Comparison of ENCODE assay signal across 24 mouse cellular contexts in the genomic region with DNA sequence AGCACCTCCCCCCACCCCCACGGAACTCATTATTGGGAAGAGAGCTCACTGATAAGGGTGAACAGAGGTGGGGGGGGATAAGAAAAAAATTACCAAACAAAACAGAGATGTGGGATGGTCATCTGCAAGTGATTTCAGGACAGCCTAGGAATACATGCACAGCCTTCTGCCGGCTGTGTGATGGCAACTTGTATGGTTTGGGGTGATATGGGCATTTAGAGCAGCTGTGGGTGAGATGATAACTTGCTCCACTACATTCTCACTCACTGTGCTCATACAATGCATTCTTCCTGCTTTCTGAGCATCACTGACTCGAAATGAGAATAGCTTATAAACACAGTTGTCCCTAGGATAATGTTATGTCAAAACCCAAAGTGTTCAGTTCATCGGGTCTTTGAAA.
DNase-seq lines count a peak whose midpoint lies in the region; ATAC-seq and TF ChIP-seq lines count a peak whose summit lies in the region.
"Had no signal": no experiment of that assay in that cellular context is flagged by ENCODE, and none has a peak within 500 bp of the region (broad histone marks: within the 10 kb centered on the region; RNA-seq: fewer than 3 reads in every experiment).

No protein-coding gene starts in this region.

- no peak overlapping the region for H3K4me2 ChIP-seq in embryonic facial prominence, embryonic 14.5 days (ENCODE audit: low read depth, low read length)
- no peak overlapping the region for H3K4me2 ChIP-seq in limb, embryonic 13.5 days (replicated peaks)
- H3K4me2 ChIP-seq in midbrain, embryonic 12.5 days (replicated peaks) = no peak overlapping the region
- peak overlapping the region; percentile 45 for H3K4me2 ChIP-seq in myocyte (ENCODE audit: low read depth)
- H3K4me2 ChIP-seq: forebrain, embryonic 13.5 days; hindbrain, embryonic 12.5 days; hindbrain, embryonic 15.5 days had no signal

- H3K27ac ChIP-seq in embryonic facial prominence, embryonic 14.5 days (replicated peaks; ENCODE audit: low read depth, low read length) = no peak overlapping the region
- no peak overlapping the region for H3K27ac ChIP-seq in embryonic facial prominence, embryonic 10.5 days (replicated peaks)
- H3K27ac ChIP-seq in limb, embryonic 13.5 days = no peak overlapping the region
- H3K27ac ChIP-seq in limb, embryonic 10.5 days = no peak overlapping the region
- H3K27ac ChIP-seq in midbrain, embryonic 12.5 days (replicated peaks) = no peak overlapping the region
- no peak overlapping the region for H3K27ac ChIP-seq in midbrain, embryonic 10.5 days (replicated peaks)
- H3K27ac ChIP-seq: forebrain, embryonic 13.5 days; gastrocnemius, adult 2 months; hindbrain, embryonic 12.5 days; hindbrain, embryonic 15.5 days had no signal

- no peak; the same call in 1 of the 2 replicates for ATAC-seq in embryonic facial prominence, embryonic 14.5 days (ENCODE audit: low read depth)
- ATAC-seq in limb, embryonic 13.5 days (ENCODE audit: low FRiP score, low read depth) = peak; percentile 41
- peak; percentile 54; the same call in 1 of the 2 replicates for ATAC-seq in midbrain, embryonic 12.5 days (ENCODE audit: low FRiP score, low read depth)
- ATAC-seq: activated CD4-positive, CD25-positive, alpha-beta regulatory T cell, adult 4 months; forebrain, embryonic 13.5 days; forebrain, postnatal 0 days had no signal

- no peak overlapping the region for H3ac ChIP-seq in myocyte (ENCODE audit: control insufficient read depth, insufficient read length)

- H3K4me3 ChIP-seq in embryonic facial prominence, embryonic 14.5 days (ENCODE audit: low read depth, low read length) = no peak overlapping the region
- H3K4me3 ChIP-seq in embryonic facial prominence, embryonic 10.5 days = no peak overlapping the region
- no peak overlapping the region for H3K4me3 ChIP-seq in limb, embryonic 13.5 days
- no peak overlapping the region for H3K4me3 ChIP-seq in limb, embryonic 10.5 days
- H3K4me3 ChIP-seq in midbrain, embryonic 12.5 days = no peak overlapping the region
- no peak overlapping the region for H3K4me3 ChIP-seq in midbrain, embryonic 10.5 days
- no peak overlapping the region for H3K4me3 ChIP-seq in myocyte
- H3K4me3 ChIP-seq: erythroblast, embryonic 14.5 days; forebrain, embryonic 13.5 days; gastrocnemius, adult 2 months; hindbrain, embryonic 12.5 days; hindbrain, embryonic 15.5 days had no signal

- H3K9me3 ChIP-seq in embryonic facial prominence, embryonic 14.5 days (ENCODE audit: control insufficient read depth, low read length) = no peaks in the 10 kb centered on the region
- no peaks in the 10 kb centered on the region for H3K9me3 ChIP-seq in embryonic facial prominence, embryonic 10.5 days
- no peaks in the 10 kb centered on the region for H3K9me3 ChIP-seq in limb, embryonic 13.5 days
- H3K9me3 ChIP-seq in limb, embryonic 10.5 days (replicated peaks) = no peaks in the 10 kb centered on the region
- no peaks in the 10 kb centered on the region for H3K9me3 ChIP-seq in midbrain, embryonic 12.5 days
- no peaks in the 10 kb centered on the region for H3K9me3 ChIP-seq in midbrain, embryonic 10.5 days (replicated peaks)
- H3K9me3 ChIP-seq: forebrain, embryonic 13.5 days; hindbrain, embryonic 12.5 days; hindbrain, embryonic 15.5 days had no signal

- 59% methylated on average over 4 of the region's 4 CpGs for WGBS in embryonic facial prominence, embryonic 14.5 days
- WGBS in embryonic facial prominence, embryonic 10.5 days = 77% methylated on average over 4 of the region's 4 CpGs
- 75% methylated on average over 4 of the region's 4 CpGs for WGBS in limb, embryonic 13.5 days
- 81% methylated on average over 4 of the region's 4 CpGs for WGBS in limb, embryonic 10.5 days
- 70% methylated on average over 4 of the region's 4 CpGs for WGBS in midbrain, embryonic 12.5 days
- WGBS in midbrain, embryonic 10.5 days = 87% methylated on average over 4 of the region's 4 CpGs

- no peak for TF ChIP-seq POLR2A in myocyte (IDR thresholded peaks at IDR 0.05; ENCODE audit: insufficient read length, low read depth)

- peak; percentile 12 for DNase-seq in embryonic facial prominence, embryonic 14.5 days (ENCODE audit: low spot score)
- DNase-seq in embryonic facial prominence, embryonic 10.5 days (ENCODE audit: low spot score) = no peak
- no peak for DNase-seq in limb, embryonic 10.5 days (ENCODE audit: low spot score)
- no peak for DNase-seq in midbrain, embryonic 10.5 days (ENCODE audit: low spot score)
- DNase-seq in gastrocnemius, postnatal 4 days (ENCODE audit: low spot score in 2 of 2) = no peak
- DNase-seq: adrenal gland, adult 8-10 months; adrenal gland, postnatal 25 days; cerebellum, adult 11-12 months; cerebellum, adult 8-10 months; cerebellum, postnatal 10 days; cerebellum, postnatal 36 days; embryo, embryonic 11 days; forebrain, postnatal 0 days; gastrocnemius, adult 2 months; gastrocnemius, postnatal 14 days; heart, adult 18-20 months had no signal

- no peaks in the 10 kb centered on the region for H3K36me3 ChIP-seq in embryonic facial prominence, embryonic 14.5 days (ENCODE audit: control insufficient read depth, insufficient read depth, low read length)
- H3K36me3 ChIP-seq in embryonic facial prominence, embryonic 10.5 days (replicated peaks) = no peaks in the 10 kb centered on the region
- H3K36me3 ChIP-seq in limb, embryonic 13.5 days = no peaks in the 10 kb centered on the region
- no peaks in the 10 kb centered on the region for H3K36me3 ChIP-seq in limb, embryonic 10.5 days
- no peaks in the 10 kb centered on the region for H3K36me3 ChIP-seq in midbrain, embryonic 12.5 days
- no peaks in the 10 kb centered on the region for H3K36me3 ChIP-seq in midbrain, embryonic 10.5 days
- H3K36me3 ChIP-seq in myocyte (ENCODE audit: control insufficient read depth, insufficient read depth) = no peaks in the 10 kb centered on the region
- H3K36me3 ChIP-seq: hindbrain, embryonic 12.5 days; hindbrain, embryonic 15.5 days had no signal

- no peaks in the 10 kb centered on the region; the same call in 1 of the 2 replicates for H3K27me3 ChIP-seq in embryonic facial prominence, embryonic 14.5 days (replicated peaks; ENCODE audit: control insufficient read depth, insufficient read depth, low read length)
- no peaks in the 10 kb centered on the region for H3K27me3 ChIP-seq in embryonic facial prominence, embryonic 10.5 days (replicated peaks; ENCODE audit: low read depth, poor library complexity, severe bottlenecking)
- no peaks in the 10 kb centered on the region for H3K27me3 ChIP-seq in limb, embryonic 13.5 days
- no peaks in the 10 kb centered on the region for H3K27me3 ChIP-seq in limb, embryonic 10.5 days (ENCODE audit: low read depth, poor library complexity, severe bottlenecking)
- no peaks in the 10 kb centered on the region for H3K27me3 ChIP-seq in midbrain, embryonic 12.5 days
- H3K27me3 ChIP-seq in midbrain, embryonic 10.5 days (ENCODE audit: low read depth, poor library complexity, severe bottlenecking) = no peaks in the 10 kb centered on the region
- H3K27me3 ChIP-seq in myocyte (ENCODE audit: control insufficient read depth, insufficient read depth, insufficient read length) = no peaks in the 10 kb centered on the region
- H3K27me3 ChIP-seq: forebrain, embryonic 13.5 days; hindbrain, embryonic 12.5 days; hindbrain, embryonic 15.5 days had no signal

- no peak overlapping the region for H3K9ac ChIP-seq in embryonic facial prominence, embryonic 14.5 days (ENCODE audit: low read depth, low read length)
- no peak overlapping the region for H3K9ac ChIP-seq in limb, embryonic 13.5 days
- H3K9ac ChIP-seq in midbrain, embryonic 12.5 days (replicated peaks) = no peak overlapping the region
- H3K9ac ChIP-seq: forebrain, embryonic 13.5 days; forebrain, postnatal 0 days; hindbrain, embryonic 12.5 days; hindbrain, embryonic 15.5 days had no signal

- peaks cover 9% of the 10 kb centered on the region; the same call in 1 of the 2 replicates for H3K4me1 ChIP-seq in embryonic facial prominence, embryonic 14.5 days (ENCODE audit: control insufficient read depth, insufficient read depth, low read length)
- peaks cover 7% of the 10 kb centered on the region; the same call in 1 of the 2 replicates for H3K4me1 ChIP-seq in embryonic facial prominence, embryonic 10.5 days
- H3K4me1 ChIP-seq in limb, embryonic 13.5 days = peaks cover 9% of the 10 kb centered on the region; the same call in 1 of the 2 replicates
- no peaks in the 10 kb centered on the region for H3K4me1 ChIP-seq in limb, embryonic 10.5 days
- peaks cover 4% of the 10 kb centered on the region; the same call in 1 of the 2 replicates for H3K4me1 ChIP-seq in midbrain, embryonic 12.5 days
- H3K4me1 ChIP-seq in midbrain, embryonic 10.5 days = peaks cover 11% of the 10 kb centered on the region
- H3K4me1 ChIP-seq: hindbrain, embryonic 12.5 days; hindbrain, embryonic 15.5 days had no signal

- no peaks in the 10 kb centered on the region for H3K79me2 ChIP-seq in myocyte (ENCODE audit: control insufficient read depth, insufficient read depth)

TF ChIP-seq in myocyte, 11 proteins besides CTCF, POLR2A, EP300 and RAD21:
- no peak for TF ChIP-seq TCF12 (IDR thresholded peaks at IDR 0.05; ENCODE audit: insufficient read depth, poor library complexity, severe bottlenecking)
- TF ChIP-seq CEBPB (IDR thresholded peaks at IDR 0.05; ENCODE audit: insufficient read depth, poor library complexity, severe bottlenecking) = no peak
- TF ChIP-seq MYOG (IDR thresholded peaks at IDR 0.05; ENCODE audit: control insufficient read depth in 1 of 3, insufficient read depth in 1 of 3, insufficient read length in 2 of 3, low read depth in 2 of 3) = no peak
- TF ChIP-seq E2F4 (IDR thresholded peaks at IDR 0.05; ENCODE audit: insufficient read depth) = no peak
- TF ChIP-seq POLR2AphosphoS2 (IDR thresholded peaks at IDR 0.05; ENCODE audit: insufficient read length, low read depth) = no peak
- TF ChIP-seq USF1 (IDR thresholded peaks at IDR 0.05; ENCODE audit: low read depth) = no peak
- no peak for TF ChIP-seq TCF3 (IDR thresholded peaks at IDR 0.05; ENCODE audit: insufficient read length, low read depth)
- TF ChIP-seq MYOD1 (IDR thresholded peaks at IDR 0.05; ENCODE audit: control insufficient read depth in 1 of 3, insufficient read length in 2 of 3, low read depth in 2 of 3) = no peak
- TF ChIP-seq SRF (IDR thresholded peaks at IDR 0.05; ENCODE audit: control insufficient read depth, insufficient read length, low read depth) = no peak
- no peak for TF ChIP-seq MAX (IDR thresholded peaks at IDR 0.05; ENCODE audit: low read depth)
- no peak for TF ChIP-seq REST (IDR thresholded peaks at IDR 0.05; ENCODE audit: insufficient read depth, insufficient read length)
